Mouse (Mus musculus) left cerebral cortex, postnatal 10 days (tissue): ENCODE results near the gene 1190002N15Rik. TPM values are rescaled to one million over a fixed set of nuclear protein-coding genes. Genes with fewer than 3 reads are reported as not detected.

Experiments used
- DNase-seq, 2 experiments: peaks; one replicate each; pipeline ENCODE4 v3.0.0; 2021 to 2022; ENCODE audit warnings: low spot score in 2 of 2, mixed read lengths in 1 of 2; ENCODE audit errors: extremely low spot score in 1 of 2
- intact Hi-C: fragments of 180-260 bp; cut with DNase I; formaldehyde crosslinking; loops from one replicate; pipeline ENCODE4 v1.15.1; 2025
- total RNA-seq, 2 experiments: library from RNA; stranded (reverse); gene quantifications; 2 replicates each; pipeline ENCODE4 v1.2.3; 2021

Gene 1190002N15Rik
- total RNA-seq, 2 experiments from 2014 or later: 26.9 to 30.3 TPM

DNA sequence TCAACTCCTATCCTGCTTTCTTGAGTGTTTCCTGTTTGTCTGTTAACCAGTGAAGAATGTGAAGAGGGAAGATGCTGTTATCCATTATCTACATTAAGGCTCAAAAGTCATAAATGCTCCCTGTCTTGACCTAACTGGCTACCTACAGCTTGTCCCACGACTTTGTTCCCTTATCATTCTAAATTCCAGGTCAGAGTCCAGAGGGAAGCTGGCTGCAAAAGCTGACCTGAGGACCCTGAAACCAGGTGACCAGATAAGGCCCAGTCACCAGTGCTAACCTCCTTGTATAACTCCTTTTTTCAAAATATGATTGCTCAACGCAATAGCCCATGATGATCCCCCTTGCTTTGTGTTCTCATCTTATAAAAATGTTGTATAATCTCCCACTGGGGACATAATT lies 66.4 kb downstream of the 1190002N15Rik start:
- intact Hi-C loops: no loop called here
- no peak for DNase-seq

Other genes with a start within 250 kb of the 1190002N15Rik start
- gene Slc9a9, start 131.8 kb upstream of the 1190002N15Rik start, total RNA-seq: 10 to 100 TPM; 13.8 to 15.5 TPM